Mouse (Mus musculus) heart, adult 9 months (tissue): ENCODE data around the gene Pcdh9.
A peak's percentile ranks its signal among the peaks of the same experiment; 100 is the strongest.

ENCODE experiments used
- DNase-seq, 2 experiments: peaks; one replicate each; pipeline ENCODE4 v3.0.0; 2022; ENCODE audit warnings: low spot score in 2 of 2

Pcdh9 gene

GRCm38 (mm10) chr14:93381163-93381562, 509.3 kb downstream of the Pcdh9 start:
- no peak for DNase-seq

DNA sequence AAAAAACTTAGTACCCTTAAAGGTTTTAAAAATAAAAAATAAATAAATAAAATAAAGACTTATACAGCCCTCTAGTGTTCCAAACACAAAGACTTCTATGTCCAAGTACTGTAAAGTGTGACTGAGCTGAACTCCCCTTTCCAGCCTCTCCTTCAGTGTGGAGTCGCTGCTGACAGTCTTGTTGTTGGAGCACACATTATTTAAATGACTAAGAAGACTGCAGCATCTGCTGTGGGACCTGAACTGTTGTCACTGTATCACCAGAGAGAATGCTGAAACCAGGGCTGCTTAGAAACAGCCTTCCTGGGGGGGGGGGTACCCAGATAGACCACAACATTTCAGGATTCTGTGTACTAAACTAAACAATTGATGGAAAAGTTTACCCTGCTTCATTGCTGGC, 509.7 kb downstream of the Pcdh9 start:
- no peak for DNase-seq

- no peak for DNase-seq
These were observed 514.3 kb downstream of the Pcdh9 start for GRCm38 (mm10) chr14:93376159-93376558.

- no peak for DNase-seq
These were observed 516.3 kb downstream of the Pcdh9 start for GRCm38 (mm10) chr14:93374181-93374580.

- DNase-seq = no peak
These were observed 536.3 kb downstream of the Pcdh9 start for GRCm38 (mm10) chr14:93354150-93354549.

- DNase-seq = peak; percentile 76 to 79
These were observed 539.6 kb downstream of the Pcdh9 start for GRCm38 (mm10) chr14:93350906-93351305.

GRCm38 (mm10) chr14:93349166-93349565, 541.3 kb downstream of the Pcdh9 start:
- no peak for DNase-seq

DNA sequence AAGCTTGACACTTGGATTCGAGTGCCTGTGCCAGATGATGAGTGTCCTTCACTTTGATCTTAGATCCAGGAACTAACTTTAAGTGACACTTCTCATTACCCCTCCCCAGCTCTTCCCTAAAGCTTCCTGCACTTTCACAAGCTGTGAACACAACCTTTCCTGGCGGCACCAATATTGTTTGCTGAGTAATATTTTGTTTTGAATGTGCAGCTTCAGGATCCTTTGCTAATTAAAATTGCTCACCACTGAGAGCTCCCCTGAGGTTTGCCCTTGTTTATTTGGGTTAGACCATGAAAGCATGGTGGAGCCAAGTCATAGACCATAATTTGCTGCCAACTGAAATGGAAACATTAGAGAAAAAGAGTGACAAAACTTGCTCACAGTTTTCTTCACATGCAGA, 543.4 kb downstream of the Pcdh9 start:
- DNase-seq = peak in 1 of 2 experiments; percentile 10

GRCm38 (mm10) chr14:93342781-93343180, 547.7 kb downstream of the Pcdh9 start:
- DNase-seq = peak; percentile 15 to 17

DNA sequence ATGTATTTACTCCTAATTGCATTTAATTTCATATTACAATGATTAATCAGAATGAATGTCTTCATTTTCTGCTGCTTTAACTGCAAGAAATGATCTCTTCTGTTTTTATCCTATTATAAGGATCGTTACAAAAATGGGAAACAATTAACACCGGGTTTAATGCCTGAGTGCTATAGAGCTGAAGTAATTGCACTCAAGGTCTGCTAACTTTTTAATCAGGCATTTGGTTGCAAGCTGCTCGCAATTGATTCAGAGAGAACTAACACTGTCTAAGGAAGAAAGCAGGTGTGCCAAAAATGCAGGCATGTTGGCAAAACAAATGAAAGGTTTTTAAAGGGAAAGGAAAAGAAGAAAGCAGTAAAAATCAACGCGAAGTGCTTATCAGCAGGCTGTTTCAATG, 549.1 kb downstream of the Pcdh9 start:
- no peak for DNase-seq

DNA sequence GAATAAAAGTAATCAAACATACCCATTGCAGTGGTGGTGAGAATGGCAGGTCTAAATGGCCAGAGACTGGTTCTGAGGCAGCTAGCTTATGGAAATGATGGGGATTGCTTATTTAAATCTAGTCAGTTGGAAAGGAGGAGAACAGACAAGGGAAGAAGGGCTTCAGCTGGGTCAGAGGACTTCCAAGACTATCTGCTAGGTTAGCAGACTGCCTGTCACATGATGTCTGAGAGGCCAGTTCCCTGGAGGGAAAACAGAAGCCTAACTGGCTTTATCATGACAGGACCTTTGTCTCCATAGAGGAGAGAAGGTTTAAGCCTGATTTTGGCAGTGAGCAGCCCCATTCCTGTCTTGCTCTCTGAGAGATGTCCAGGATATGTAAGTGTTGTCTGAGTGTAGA, 561.2 kb downstream of the Pcdh9 start:
- no peak for DNase-seq

GRCm38 (mm10) chr14:93317393-93317792, 573.1 kb downstream of the Pcdh9 start:
- DNase-seq = peak in 1 of 2 experiments; percentile 3

GRCm38 (mm10) chr14:93288361-93288760, 602.1 kb downstream of the Pcdh9 start:
- no peak for DNase-seq

DNA sequence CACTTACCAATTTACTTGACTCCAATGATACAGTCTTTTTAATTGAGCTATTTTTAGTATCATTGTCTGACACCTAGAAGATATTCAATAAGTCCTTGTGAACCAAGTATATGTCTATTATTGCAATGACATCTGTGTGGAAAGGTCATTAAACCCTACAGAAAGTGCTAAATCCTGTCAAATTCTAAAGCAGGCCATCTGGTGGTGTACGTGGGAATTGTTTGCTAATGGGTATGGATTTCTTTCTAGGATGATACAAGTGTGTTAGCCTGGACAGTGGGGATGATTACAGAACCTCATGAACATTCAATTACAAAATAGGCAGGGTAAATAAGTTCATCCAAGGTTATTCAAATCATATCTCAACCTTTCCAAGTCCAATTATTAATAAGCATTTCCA, 602.8 kb downstream of the Pcdh9 start:
- DNase-seq = no peak

- no peak for DNase-seq
These were observed 605.3 kb downstream of the Pcdh9 start for GRCm38 (mm10) chr14:93285136-93285535.

- no peak for DNase-seq
These were observed 606.5 kb downstream of the Pcdh9 start for GRCm38 (mm10) chr14:93284009-93284408.

GRCm38 (mm10) chr14:93275661-93276060, 614.8 kb downstream of the Pcdh9 start:
- DNase-seq = peak in 1 of 2 experiments; percentile 2

DNA sequence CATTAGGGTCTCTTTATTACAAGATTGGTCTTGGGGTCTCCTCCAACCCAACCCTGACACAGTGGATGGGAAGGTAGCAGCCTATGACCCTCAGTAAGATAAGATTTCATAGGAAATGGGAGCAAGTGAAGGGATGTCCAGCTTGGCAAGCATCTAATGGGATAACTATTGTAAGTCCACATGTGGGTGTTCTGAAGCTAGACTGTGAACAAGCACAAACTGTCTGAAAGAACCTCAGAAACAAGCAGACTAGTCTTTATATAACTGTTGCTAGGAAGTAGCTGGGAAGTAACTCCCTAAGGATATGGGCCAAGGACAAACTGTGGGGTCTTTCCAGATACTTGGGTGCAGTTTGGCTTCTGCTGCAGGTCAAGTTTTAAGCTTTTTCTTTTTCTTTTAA, 615.7 kb downstream of the Pcdh9 start:
- no peak for DNase-seq

DNA sequence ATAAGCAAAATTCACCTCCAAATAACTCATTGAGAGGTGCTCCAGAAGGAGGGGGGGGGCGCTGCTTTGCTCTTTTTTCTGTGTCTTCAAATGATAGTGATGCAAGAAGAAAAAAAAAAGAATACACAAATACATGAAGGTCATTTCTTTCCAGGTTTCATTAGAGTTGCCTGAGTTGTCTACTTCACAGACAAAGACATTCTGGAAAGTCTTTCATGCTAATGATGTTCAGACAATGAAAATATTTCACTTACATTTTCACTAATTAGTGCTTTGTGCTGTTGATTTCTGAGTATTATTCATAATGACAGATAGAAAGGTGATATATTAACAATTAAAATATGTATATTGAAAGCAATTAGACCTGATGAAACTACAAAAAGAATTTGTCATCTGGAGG, 637.1 kb downstream of the Pcdh9 start:
- no peak for DNase-seq

- no peak for DNase-seq
These were observed 650.2 kb downstream of the Pcdh9 start for GRCm38 (mm10) chr14:93240263-93240662.

DNA sequence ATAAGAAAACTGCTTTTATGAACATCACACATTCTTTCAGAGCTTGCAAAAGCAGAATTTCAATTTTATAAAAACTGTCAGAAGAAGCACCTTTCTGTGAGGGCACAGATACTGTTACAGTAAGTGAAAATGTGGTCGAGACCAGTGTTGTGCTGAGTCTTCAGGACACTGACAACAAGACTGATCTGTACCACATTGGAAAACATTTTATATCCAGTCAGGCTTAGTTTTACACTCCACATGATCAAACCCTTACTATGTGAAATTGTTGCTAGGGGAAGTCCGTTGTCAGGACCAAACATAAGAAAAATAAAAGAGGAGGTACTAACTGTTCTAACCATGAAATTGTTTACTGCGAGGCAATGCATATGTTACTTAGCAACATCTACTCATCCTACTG, 656.1 kb downstream of the Pcdh9 start:
- no peak for DNase-seq

DNA sequence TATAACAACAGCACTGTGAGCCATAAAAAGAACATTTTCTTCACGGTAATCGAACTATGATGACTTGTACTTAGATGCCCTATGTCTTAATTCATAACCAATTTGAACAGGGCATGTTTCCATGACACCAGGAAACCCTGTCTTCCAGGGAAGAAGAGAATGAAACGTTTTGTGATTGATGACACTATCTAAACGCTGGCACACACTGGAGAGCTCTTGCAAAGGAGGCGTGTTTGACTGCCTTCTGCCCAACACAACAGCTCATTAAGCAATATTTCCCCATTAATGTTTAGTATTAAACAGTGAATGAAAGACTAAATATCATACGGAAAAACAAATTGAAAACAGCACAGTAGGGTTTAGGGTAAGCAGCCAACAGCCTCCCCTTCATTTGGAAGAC, 656.9 kb downstream of the Pcdh9 start:
- no peak for DNase-seq

- DNase-seq = peak; percentile 84 to 88
These were observed 675.6 kb downstream of the Pcdh9 start for GRCm38 (mm10) chr14:93214846-93215245.

DNA sequence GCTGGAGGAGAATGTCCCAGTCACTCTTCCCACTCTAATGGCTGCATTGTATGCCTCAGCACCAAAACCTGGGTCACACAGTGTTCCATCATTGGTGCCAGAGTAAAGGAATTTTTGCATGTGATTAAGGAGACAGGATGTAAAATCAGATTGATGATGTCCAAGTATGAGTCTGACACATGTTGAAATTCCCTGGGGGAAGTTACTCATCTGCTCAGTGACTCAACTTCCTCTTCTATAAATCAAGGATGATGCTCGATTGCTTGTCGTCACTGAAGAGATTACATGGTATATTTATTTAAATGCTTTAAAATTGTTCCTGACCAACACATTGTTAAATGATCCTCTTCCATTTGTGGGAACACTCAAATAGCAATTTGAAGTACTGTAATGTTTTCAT, 690.7 kb downstream of the Pcdh9 start:
- no peak for DNase-seq
